In the genomic region with DNA sequence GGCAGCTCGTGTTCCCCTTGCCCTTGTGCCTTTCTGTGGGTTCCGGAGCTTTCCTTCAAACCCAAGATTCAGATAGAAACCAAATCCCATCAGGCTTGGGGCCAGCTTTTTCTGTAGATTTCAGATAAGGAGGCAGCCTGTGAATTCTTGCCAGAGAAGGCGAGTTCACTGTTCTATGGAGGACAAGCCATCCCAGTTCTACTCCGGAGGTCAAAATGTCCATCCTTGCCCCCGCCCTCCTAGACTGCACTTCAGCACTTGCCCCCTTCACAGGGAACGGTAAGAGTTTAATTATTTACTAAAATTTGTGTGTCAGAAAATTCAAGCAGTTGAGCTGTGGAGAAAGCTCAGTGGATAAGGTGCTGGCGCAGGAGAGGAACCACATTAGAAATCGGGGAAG, we compare ENCODE assay signal across 15 mouse cellular contexts.
A peak's percentile ranks its signal among the peaks of the same experiment; 100 is the strongest.
DNase-seq lines count a peak whose midpoint lies in the region; ATAC-seq and TF ChIP-seq lines count a peak whose summit lies in the region.
"Had no signal": no experiment of that assay in that cellular context is flagged by ENCODE, and none has a peak within 500 bp of the region (broad histone marks: within the 10 kb centered on the region; RNA-seq: fewer than 3 reads in every experiment).

No protein-coding gene starts in this region.

- no peak overlapping the region for H3K9ac ChIP-seq in hindbrain, embryonic 11.5 days (ENCODE audit: low read depth, low read length)
- H3K9ac ChIP-seq: limb, embryonic 12.5 days had no signal

- no peaks in the 10 kb centered on the region for H3K36me3 ChIP-seq in hindbrain, embryonic 10.5 days
- H3K36me3 ChIP-seq in hindbrain, embryonic 11.5 days (ENCODE audit: control insufficient read depth, insufficient read depth, low read length): no peaks in the 10 kb centered on the region
- H3K36me3 ChIP-seq in thymus, adult 2 months (ENCODE audit: control insufficient read depth, insufficient read depth, low read length): no peaks in the 10 kb centered on the region
- H3K36me3 ChIP-seq: limb, embryonic 12.5 days had no signal

- no peak for TF ChIP-seq CTCF in thymus, adult 2 months (IDR thresholded peaks at IDR 0.05; ENCODE audit: borderline replicate concordance, control insufficient read depth, extremely low read depth, insufficient read depth, low read length, poor library complexity)

- H3K4me1 ChIP-seq in hindbrain, embryonic 10.5 days (replicated peaks): peaks cover 66% of the 10 kb centered on the region
- 0 out of 2 replicates have a peak, but pooled peaks cover 2% of the 10 kb centered on the region for H3K4me1 ChIP-seq in hindbrain, embryonic 11.5 days (replicated peaks; ENCODE audit: control insufficient read depth, insufficient read depth, low read length)
- peaks cover 6% of the 10 kb centered on the region for H3K4me1 ChIP-seq in thymus, adult 2 months (replicated peaks; ENCODE audit: control insufficient read depth, insufficient read depth, low read length)
- H3K4me1 ChIP-seq: megakaryocyte, embryonic 14.5 days had no signal

- TF ChIP-seq POLR2A in thymus, adult 2 months (IDR thresholded peaks at IDR 0.05; ENCODE audit: control insufficient read depth, extremely low read depth, insufficient read depth, low read length, poor library complexity): no peak

- no peak for DNase-seq in hindbrain, embryonic 10.5 days (ENCODE audit: low spot score)
- DNase-seq in hindbrain, embryonic 11.5 days (ENCODE audit: low spot score): no peak
- DNase-seq in urinary bladder, postnatal 14 days (ENCODE audit: low spot score): peak; percentile 41
- DNase-seq in urinary bladder, postnatal 25 days (ENCODE audit: low spot score): no peak
- peak; percentile 80 for DNase-seq in kidney, postnatal 14 days
- peak; percentile 78 for DNase-seq in yolk sac, embryonic 10.5 days (ENCODE audit: low spot score)
- DNase-seq in gastrocnemius, adult 18-20 months (ENCODE audit: low spot score): no peak
- no peak for DNase-seq in thymus, adult 2 months
- DNase-seq: B cell, adult 2 months; gastrocnemius, adult 2 months; thymus, postnatal 4 days had no signal

- no peak overlapping the region for H3K4me2 ChIP-seq in hindbrain, embryonic 11.5 days (replicated peaks; ENCODE audit: low read depth, low read length)

- peaks cover 25% of the 10 kb centered on the region for H3K27me3 ChIP-seq in hindbrain, embryonic 10.5 days (ENCODE audit: insufficient read depth, poor library complexity, severe bottlenecking)
- no peaks in the 10 kb centered on the region for H3K27me3 ChIP-seq in hindbrain, embryonic 11.5 days (ENCODE audit: control insufficient read depth, insufficient read depth, low read length)
- H3K27me3 ChIP-seq in thymus, adult 2 months (ENCODE audit: control insufficient read depth, insufficient read depth, low read length): no peaks in the 10 kb centered on the region
- H3K27me3 ChIP-seq: limb, embryonic 12.5 days; megakaryocyte, embryonic 14.5 days had no signal

- no peak overlapping the region for H3K4me3 ChIP-seq in hindbrain, embryonic 10.5 days
- no peak overlapping the region for H3K4me3 ChIP-seq in hindbrain, embryonic 11.5 days (ENCODE audit: low read depth, low read length)
- no peak overlapping the region for H3K4me3 ChIP-seq in thymus, adult 2 months (ENCODE audit: control insufficient read depth, insufficient read depth, low read length)
- H3K4me3 ChIP-seq: gastrocnemius, adult 2 months; limb, embryonic 12.5 days; megakaryocyte, embryonic 14.5 days; myocyte had no signal

- no peaks in the 10 kb centered on the region for H3K9me3 ChIP-seq in hindbrain, embryonic 10.5 days
- no peaks in the 10 kb centered on the region for H3K9me3 ChIP-seq in hindbrain, embryonic 11.5 days (ENCODE audit: control insufficient read depth, low read length)
- H3K9me3 ChIP-seq: limb, embryonic 12.5 days; megakaryocyte, embryonic 14.5 days had no signal

- ATAC-seq in hindbrain, embryonic 11.5 days (ENCODE audit: low FRiP score): no peak
- ATAC-seq: hindbrain, embryonic 16.5 days had no signal

- H3K27ac ChIP-seq in hindbrain, embryonic 10.5 days: 0 out of 2 replicates have a peak overlapping the region, but pooled peaks have one; percentile 60
- H3K27ac ChIP-seq in hindbrain, embryonic 11.5 days (ENCODE audit: low read depth, low read length): no peak overlapping the region
- H3K27ac ChIP-seq in thymus, adult 2 months (ENCODE audit: control insufficient read depth, insufficient read depth, low read length): no peak overlapping the region
- H3K27ac ChIP-seq: gastrocnemius, adult 2 months; limb, embryonic 12.5 days had no signal

- WGBS in hindbrain, embryonic 10.5 days: 88% methylated on average over 8 of the region's 8 CpGs
- 89% methylated on average over 8 of the region's 8 CpGs for WGBS in hindbrain, embryonic 11.5 days
- 95% methylated on average over 8 of the region's 8 CpGs for WGBS in thymus, adult 2 months

Comparison
In these comparisons a context has a peak if more than half of its experiments do, and no peak if none do; other contexts are left out.
1. DNase-seq: peak in urinary bladder, postnatal 14 days (single experiment), kidney, postnatal 14 days (single experiment) and yolk sac, embryonic 10.5 days (single experiment); none in hindbrain, embryonic 10.5 days (single experiment), hindbrain, embryonic 11.5 days (single experiment), urinary bladder, postnatal 25 days (single experiment), gastrocnemius, adult 18-20 months (single experiment) and thymus, adult 2 months (single experiment).